8 mouse cellular contexts compared by ENCODE assay signal in the genomic region with DNA sequence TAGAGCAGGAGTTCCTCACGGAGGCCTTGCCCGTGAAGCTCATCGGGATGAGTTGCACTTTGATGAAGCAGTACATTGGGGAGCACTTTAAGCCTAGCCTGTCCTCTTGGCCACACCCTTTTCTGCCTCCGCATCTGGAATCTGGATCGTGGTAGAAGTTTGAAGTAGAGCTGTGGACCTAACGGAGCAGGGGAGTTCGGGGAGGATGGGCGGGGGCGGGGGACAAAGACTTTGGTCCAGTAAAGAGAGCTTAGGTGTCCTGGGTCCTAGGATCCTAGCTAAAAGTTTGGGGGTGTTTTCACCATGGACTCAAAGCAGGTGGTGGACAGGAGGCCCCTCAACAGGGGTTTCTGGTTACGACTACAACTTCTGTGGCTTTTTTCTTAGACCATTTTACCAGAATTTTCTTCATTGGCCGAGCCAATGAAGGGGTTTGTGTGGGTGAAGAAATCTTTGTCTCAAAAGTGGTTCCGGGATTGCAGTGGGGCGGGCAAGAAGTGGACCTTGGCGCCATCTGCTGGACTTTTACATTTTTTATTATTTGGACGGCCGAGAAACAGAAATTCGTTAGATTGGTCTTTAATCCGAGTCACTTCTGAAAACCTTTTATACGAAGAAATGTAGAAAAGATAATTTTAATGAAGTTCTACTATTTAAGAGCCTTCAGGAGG.
A peak's percentile ranks its signal among the peaks of the same experiment; 100 is the strongest.
DNase-seq lines count a peak whose midpoint lies in the region; ATAC-seq lines count a peak whose summit lies in the region.
"Not testable (repeated sequence)": the region's sequence is repeated elsewhere in the genome, so short reads cannot be mapped to it uniquely, and the experiment has no call there.

No protein-coding gene starts in this region.

- in situ Hi-C loops in ES-E14 (cut with MboI; ENCODE audit: low sequenced_read_pairs in 2 of 2, unreplicated experiment in 2 of 2), result loop anchor here in 1 of 2 experiments (25.0 kb wide), 1 partner anchor 218 kb away; the partner anchor contains the start of gene Lgals8

- peak overlapping the region; percentile 56; the same call in 1 of the 2 replicates for H3K9ac ChIP-seq in ES-E14 (ENCODE audit: insufficient read depth, low read depth, low read length, poor library complexity, severe bottlenecking)
- H3K9ac ChIP-seq in forebrain, embryonic 14.5 days (ENCODE audit: low read length); liver, embryonic 13.5 days: not testable (repeated sequence)

- not testable (repeated sequence) for H3K27me3 ChIP-seq in forebrain, embryonic 14.5 days (replicated peaks; ENCODE audit: control insufficient read depth, insufficient read depth, low read length); liver, embryonic 13.5 days

- H3K27ac ChIP-seq in ES-E14 (ENCODE audit: insufficient read depth, low read depth, low read length, poor library complexity, severe bottlenecking); forebrain, embryonic 14.5 days (ENCODE audit: low read depth, low read length); liver, embryonic 13.5 days: not testable (repeated sequence)

- not testable (repeated sequence) for H3K9me3 ChIP-seq in ES-E14 (ENCODE audit: control insufficient read depth, insufficient read depth, low read depth, low read length); forebrain, embryonic 14.5 days (replicated peaks; ENCODE audit: control insufficient read depth, low read length); liver, embryonic 13.5 days (replicated peaks)

- peak overlapping the region; percentile 26; the same call in 1 of the 2 replicates for H3K4me2 ChIP-seq in forebrain, embryonic 14.5 days (ENCODE audit: low read length)
- peak overlapping the region; percentile 33 for H3K4me2 ChIP-seq in liver, embryonic 13.5 days

- ATAC-seq in cerebellum, adult (ENCODE audit: insufficient number of reproducible peaks, low FRiP score, low TSS enrichment), result peak; percentile 56; the same call in 1 of the 2 replicates
- ATAC-seq in forebrain, embryonic 14.5 days, result peak; percentile 81
- not testable (repeated sequence) for ATAC-seq in liver, embryonic 13.5 days (ENCODE audit: low read depth)
- peak; percentile 65; the same call in 1 of the 2 replicates for ATAC-seq in monocyte, adult 5-6 weeks (replicated peaks; ENCODE audit: insufficient number of reproducible peaks, low FRiP score, low TSS enrichment, poor library complexity, severe bottlenecking)

- peak overlapping the region; percentile 40 to 43; a peak in 3 of 4 replicates for H3K4me3 ChIP-seq in ES-E14 (ENCODE audit: insufficient read depth in 1 of 2, low read depth in 1 of 2, low read length in 2 of 2, poor library complexity in 1 of 2, severe bottlenecking in 1 of 2)
- not testable (repeated sequence) for H3K4me3 ChIP-seq in forebrain, embryonic 14.5 days (ENCODE audit: low read depth, low read length)
- peak overlapping the region; percentile 16 for H3K4me3 ChIP-seq in liver, embryonic 13.5 days (replicated peaks)

- WGBS in forebrain, embryonic 14.5 days, result 16% methylated on average over 18 of the region's 19 CpGs
- WGBS in liver, embryonic 13.5 days (ENCODE audit: insufficient replicate concordance), result 11% methylated on average over 19 of the region's 19 CpGs

- not testable (repeated sequence) for H3K4me1 ChIP-seq in ES-E14 (ENCODE audit: control insufficient read depth in 2 of 2, insufficient read depth in 2 of 2, low read length in 2 of 2, poor library complexity in 1 of 2); forebrain, embryonic 14.5 days (ENCODE audit: control insufficient read depth, insufficient read depth, low read length); liver, embryonic 13.5 days (replicated peaks)

- not testable (repeated sequence) for H3K36me3 ChIP-seq in ES-E14 (ENCODE audit: control insufficient read depth, insufficient read depth, low read length, poor library complexity, severe bottlenecking); forebrain, embryonic 14.5 days (ENCODE audit: control insufficient read depth, insufficient read depth, low read length); liver, embryonic 13.5 days

- not testable (repeated sequence) for DNase-seq in ES-E14 (ENCODE audit: low read depth, low spot score)
- DNase-seq in forebrain, embryonic 14.5 days (ENCODE audit: low spot score), result peak; percentile 62
- DNase-seq in heart, postnatal 4 days, result peak; percentile 67
- DNase-seq in layer of hippocampus, adult 11-12 months (ENCODE audit: low spot score), result peak; percentile 60
- DNase-seq in liver, embryonic 13.5 days, result peak; percentile 8
- DNase-seq in spleen, postnatal 4 days (ENCODE audit: low spot score in 2 of 2), result peak; percentile 23 to 66
